Mouse (Mus musculus) right cerebral cortex, postnatal 4 days (tissue): Measurements from ENCODE around the gene Timm13.
A peak's percentile ranks its signal among the peaks of the same experiment; 100 is the strongest.

Experiments
- DNase-seq: peaks from one replicate; pipeline ENCODE4 v3.0.0-alpha.2; 2022

The Timm13 gene

GRCm38 (mm10) chr10:80858350-80858935, 42.3 kb downstream of the Timm13 start:
- DNase-seq = no peak

DNA sequence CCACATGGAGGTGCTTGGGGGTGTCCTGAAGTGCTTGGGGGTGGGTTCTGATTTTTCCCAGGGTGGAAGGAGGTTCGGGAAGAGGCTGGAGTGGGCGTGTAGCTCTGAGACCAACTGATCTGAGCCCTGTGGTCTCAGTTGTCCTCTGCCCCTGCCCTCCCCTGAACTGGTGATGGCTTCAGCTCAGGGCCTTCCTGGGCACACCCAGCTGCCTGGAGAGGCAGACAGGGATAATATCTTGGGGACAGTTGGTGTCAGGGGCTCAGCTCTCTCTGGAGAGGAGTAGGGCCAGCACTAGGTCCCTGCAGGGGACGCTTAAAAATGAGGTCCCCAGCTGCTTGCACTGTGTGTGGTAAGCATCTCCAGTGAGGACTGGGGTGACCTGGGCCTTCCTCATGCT, 42.9 kb downstream of the Timm13 start:
- DNase-seq = no peak

- DNase-seq = no peak
Measured at GRCm38 (mm10) chr10:80857386-80857785, 43.4 kb downstream of the Timm13 start.

DNA sequence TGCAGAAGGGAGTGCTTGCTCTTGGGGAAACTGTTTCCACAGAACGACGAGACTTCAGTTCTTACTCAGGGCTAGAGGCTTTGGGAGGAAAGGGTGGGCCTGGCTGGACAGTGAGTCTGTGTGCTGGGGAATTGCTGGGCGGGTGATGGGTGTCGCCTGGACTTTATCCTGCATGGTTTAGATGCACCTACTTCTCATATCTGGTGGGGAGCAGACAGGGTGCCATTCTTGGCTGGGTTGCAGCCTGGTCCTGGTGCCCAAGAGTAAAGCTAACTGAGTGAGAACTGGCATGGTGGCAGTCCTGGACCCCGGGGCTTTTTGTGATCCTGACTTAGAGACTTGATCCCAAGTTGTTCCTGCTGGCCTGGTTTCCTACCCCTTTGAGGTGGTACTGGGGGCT, 43.9 kb downstream of the Timm13 start:
- no peak for DNase-seq

- DNase-seq = no peak
Measured at GRCm38 (mm10) chr10:80856267-80856666, 44.5 kb downstream of the Timm13 start.

DNA sequence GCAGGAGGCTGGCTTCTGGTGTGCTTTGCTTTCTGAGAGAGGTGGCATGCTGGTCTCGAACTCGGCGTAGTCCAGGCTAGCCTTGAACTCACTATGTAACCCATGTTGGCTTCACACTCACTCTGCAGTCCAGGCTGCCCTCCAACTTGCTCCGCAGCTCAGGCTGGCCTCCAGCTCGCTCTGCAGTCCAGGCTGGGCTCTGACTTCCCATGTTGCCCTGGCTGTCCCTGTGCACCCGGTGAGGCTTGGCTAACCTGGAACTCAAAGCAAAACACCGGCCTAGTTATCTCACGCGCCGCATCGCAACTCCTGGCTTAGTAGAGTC, 45.1 kb downstream of the Timm13 start:
- DNase-seq = no peak

DNA sequence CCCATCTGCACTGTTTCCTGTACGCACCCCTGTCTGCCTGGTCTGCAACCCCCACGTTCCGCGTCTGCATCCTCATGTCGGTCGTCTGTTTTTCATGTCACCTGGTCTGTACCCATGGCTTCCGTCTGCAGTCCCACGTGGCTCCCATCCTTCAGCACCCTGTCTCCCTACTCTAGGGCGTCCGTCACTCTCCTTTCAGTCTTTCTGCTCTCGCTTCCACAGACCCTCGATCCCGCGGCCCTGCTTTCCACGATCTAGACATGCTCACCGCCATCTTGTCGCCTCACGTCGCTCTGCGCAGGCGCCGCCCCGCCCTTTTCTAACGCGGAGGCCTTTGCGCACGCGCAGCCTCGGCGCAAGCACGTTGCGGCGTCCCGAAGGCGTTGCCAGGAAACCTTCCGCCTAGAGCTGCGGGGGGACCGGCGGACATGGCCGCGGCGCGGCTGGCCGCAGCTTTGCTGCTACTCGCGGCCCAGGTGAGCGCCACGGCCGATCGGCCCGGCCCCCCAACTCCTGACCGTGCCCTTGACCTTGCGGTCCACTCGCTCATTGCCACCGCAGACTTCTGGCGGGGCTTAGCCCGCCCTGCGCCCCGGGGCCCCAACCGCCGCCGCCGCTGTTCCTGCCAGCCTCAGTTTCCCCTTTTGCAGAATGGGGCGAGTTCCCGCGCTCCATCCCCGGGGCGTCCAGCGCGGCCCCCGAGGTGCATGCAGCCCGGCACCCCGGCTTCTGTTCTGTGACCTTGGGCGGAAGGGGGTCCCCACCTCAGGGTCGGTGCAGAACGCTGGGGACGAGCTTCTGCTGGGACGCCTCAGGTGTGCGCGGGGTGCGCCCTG, 45.6 kb downstream of the Timm13 start, which contains the start of the genes Lsm7 and Sppl2b:
Lsm7 (minus strand) TSS at position 297 of the 836 bp plus-strand sequence.
Sppl2b (plus strand) TSS at position 363 of the 836 bp plus-strand sequence.
- peak; percentile 98 for DNase-seq
